14 mouse cellular contexts compared by ENCODE assay signal in the genomic region with DNA sequence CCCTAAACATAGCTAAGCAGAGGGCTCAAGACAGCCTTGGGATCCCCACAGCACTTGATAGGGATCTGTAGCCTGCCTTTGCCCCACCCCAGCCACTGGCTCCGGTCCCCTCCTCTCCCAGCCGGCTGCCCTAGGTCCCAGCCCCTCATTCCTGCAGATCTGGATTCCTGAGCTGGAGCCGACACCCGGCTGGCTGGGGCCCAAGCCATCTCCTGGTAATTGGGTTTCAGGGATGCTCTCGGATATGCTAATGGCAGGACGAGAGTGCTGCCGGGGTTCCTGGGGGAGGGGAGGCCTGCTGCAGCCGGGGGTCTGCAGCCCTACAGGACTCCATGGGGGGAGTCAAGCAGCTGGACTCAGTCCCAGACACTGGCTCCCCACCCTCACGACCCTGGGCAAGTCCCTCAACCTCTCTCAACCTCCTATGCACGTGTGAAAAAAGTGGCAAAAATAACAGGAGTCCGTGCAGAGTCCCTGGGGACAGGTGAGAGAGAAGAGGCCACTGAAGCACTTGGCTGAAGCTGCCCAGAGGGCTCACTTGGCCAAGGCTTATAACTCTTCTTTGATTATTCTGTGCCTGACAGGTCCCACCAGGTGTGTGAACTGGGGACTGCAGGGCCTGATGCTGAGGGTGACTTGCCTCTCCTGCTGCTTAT. TPM values are rescaled to one million over a fixed set of nuclear protein-coding genes. Genes with fewer than 3 reads are reported as not detected.
DNase-seq lines count a peak whose midpoint lies in the region; ATAC-seq lines count a peak whose summit lies in the region.
"Had no signal": no experiment of that assay in that cellular context is flagged by ENCODE, and none has a peak within 500 bp of the region (broad histone marks: within the 10 kb centered on the region; RNA-seq: fewer than 3 reads in every experiment).

No protein-coding gene starts in this region.

- peak; percentile 50 for DNase-seq in ES-CJ7 (ENCODE audit: low read depth, low spot score)
- peak; percentile 49 for DNase-seq in R1 (ENCODE audit: low read depth, low spot score)
- DNase-seq in layer of hippocampus, adult 18-20 months (ENCODE audit: low spot score in 2 of 2), result no peak
- no peak for DNase-seq in layer of hippocampus, adult 11-12 months (ENCODE audit: low spot score)
- DNase-seq: heart, postnatal 14 days had no signal

- 12% methylated on average over 11 of the region's 11 CpGs for WGBS in kidney, embryonic 16.5 days
- 10% methylated on average over 11 of the region's 11 CpGs for WGBS in kidney, embryonic 14.5 days
- 6% methylated on average over 11 of the region's 11 CpGs for WGBS in limb, embryonic 13.5 days

- peaks cover 11% of the 10 kb centered on the region; the same call in 1 of the 2 replicates for H3K27me3 ChIP-seq in kidney, embryonic 16.5 days (ENCODE audit: insufficient read depth, low read length)
- H3K27me3 ChIP-seq in kidney, embryonic 14.5 days (ENCODE audit: control insufficient read depth, insufficient read depth, low read length), result peaks cover 4% of the 10 kb centered on the region; the same call in 1 of the 2 replicates
- H3K27me3 ChIP-seq in limb, embryonic 13.5 days, result peaks cover 19% of the 10 kb centered on the region; the same call in 1 of the 2 replicates
- H3K27me3 ChIP-seq: stomach, embryonic 15.5 days had no signal

- ATAC-seq in kidney, embryonic 16.5 days (ENCODE audit: low FRiP score, low TSS enrichment), result no peak
- ATAC-seq in kidney, embryonic 14.5 days (ENCODE audit: low FRiP score, low TSS enrichment), result no peak
- no peak for ATAC-seq in limb, embryonic 13.5 days (ENCODE audit: low FRiP score, low read depth)
- no peak for ATAC-seq in erythroblast, adult 5-6 weeks (replicated peaks; ENCODE audit: low FRiP score, poor library complexity, severe bottlenecking)
- ATAC-seq: activated CD4-positive, CD25-positive, alpha-beta regulatory T cell, adult 4 months; lung, postnatal 0 days had no signal

- peaks cover 47% of the 10 kb centered on the region for H3K4me1 ChIP-seq in kidney, embryonic 16.5 days (ENCODE audit: insufficient read depth, low read length)
- H3K4me1 ChIP-seq in kidney, embryonic 14.5 days (ENCODE audit: control insufficient read depth, insufficient read depth, low read length), result peaks cover 31% of the 10 kb centered on the region; the same call in 1 of the 2 replicates
- peaks cover 76% of the 10 kb centered on the region for H3K4me1 ChIP-seq in limb, embryonic 13.5 days

- no peaks in the 10 kb centered on the region for H3K9me3 ChIP-seq in kidney, embryonic 16.5 days (ENCODE audit: low read length)
- H3K9me3 ChIP-seq in kidney, embryonic 14.5 days (ENCODE audit: control insufficient read depth, low read length), result no peaks in the 10 kb centered on the region
- no peaks in the 10 kb centered on the region for H3K9me3 ChIP-seq in limb, embryonic 13.5 days
- H3K9me3 ChIP-seq: stomach, embryonic 15.5 days had no signal

- no peaks in the 10 kb centered on the region for H3K36me3 ChIP-seq in kidney, embryonic 16.5 days (ENCODE audit: insufficient read depth, low read length)
- H3K36me3 ChIP-seq in kidney, embryonic 14.5 days (ENCODE audit: control insufficient read depth, insufficient read depth, low read length), result no peaks in the 10 kb centered on the region
- H3K36me3 ChIP-seq in limb, embryonic 13.5 days, result no peaks in the 10 kb centered on the region
- H3K36me3 ChIP-seq: stomach, embryonic 15.5 days had no signal

- no peak overlapping the region for H3K4me2 ChIP-seq in kidney, embryonic 16.5 days (replicated peaks; ENCODE audit: low read depth, low read length)
- H3K4me2 ChIP-seq in kidney, embryonic 14.5 days (replicated peaks; ENCODE audit: low read depth, low read length), result no peak overlapping the region
- 0 out of 2 replicates have a peak overlapping the region, but pooled peaks have one; percentile 16 for H3K4me2 ChIP-seq in limb, embryonic 13.5 days (replicated peaks)
- H3K4me2 ChIP-seq: stomach, embryonic 15.5 days had no signal

- no peak overlapping the region for H3K4me3 ChIP-seq in kidney, embryonic 16.5 days (ENCODE audit: low read length)
- no peak overlapping the region for H3K4me3 ChIP-seq in kidney, embryonic 14.5 days (ENCODE audit: low read length)
- no peak overlapping the region for H3K4me3 ChIP-seq in limb, embryonic 13.5 days
- H3K4me3 ChIP-seq: myocyte; stomach, embryonic 15.5 days had no signal

- 0 out of 2 replicates have a peak overlapping the region, but pooled peaks have one; percentile 21 for H3K27ac ChIP-seq in kidney, embryonic 16.5 days (ENCODE audit: low read length)
- no peak overlapping the region for H3K27ac ChIP-seq in kidney, embryonic 14.5 days (ENCODE audit: low read depth, low read length)
- H3K27ac ChIP-seq in limb, embryonic 13.5 days, result no peak overlapping the region
- H3K27ac ChIP-seq: kidney, postnatal 0 days; stomach, embryonic 15.5 days had no signal

- H3K9ac ChIP-seq in kidney, embryonic 16.5 days (replicated peaks; ENCODE audit: low read length), result no peak overlapping the region
- H3K9ac ChIP-seq in kidney, embryonic 14.5 days (ENCODE audit: low read depth, low read length), result no peak overlapping the region
- H3K9ac ChIP-seq in limb, embryonic 13.5 days, result 0 out of 2 replicates have a peak overlapping the region, but pooled peaks have one; percentile 36
- H3K9ac ChIP-seq: stomach, embryonic 15.5 days had no signal

RNA-seq across cellular contexts. Expression of gene Otub1, which starts 29.9 kb away (rescaled TPM):
- 231 and 241 TPM in 2 replicates for polyA plus RNA-seq in kidney, embryonic 16.5 days (2015; fragmentation: Nextera tagmentation; extraction: Ambion mirVana)
- polyA plus RNA-seq in kidney, embryonic 14.5 days (2014; fragmentation: Nextera tagmentation; extraction: Ambion mirVana), result 237 and 255 TPM in 2 replicates
- 226 and 229 TPM in 2 replicates for polyA plus RNA-seq in limb, embryonic 13.5 days (2015; fragmentation: Nextera tagmentation; extraction: Ambion mirVana)
- 100 to 1,000 TPM; 306 to 307 TPM for total RNA-seq in layer of hippocampus, adult 18-20 months (2021)
- total RNA-seq in erythroblast, adult 5-6 weeks (2015; ENCODE audit: low replicate concordance), result 17.3 TPM in 2 replicates
- 15.5 and 23.1 TPM in 2 replicates for total RNA-seq in erythroblast, adult 5-6 weeks (2017; ENCODE audit: low replicate concordance)

RNA-seq across cellular contexts. Expression of gene Cox8a, which starts 41.2 kb away (rescaled TPM):
- 1,116 and 1,175 TPM in 2 replicates for polyA plus RNA-seq in kidney, embryonic 16.5 days (2015; fragmentation: Nextera tagmentation; extraction: Ambion mirVana)
- polyA plus RNA-seq in kidney, embryonic 14.5 days (2014; fragmentation: Nextera tagmentation; extraction: Ambion mirVana), result 1,171 and 1,487 TPM in 2 replicates
- polyA plus RNA-seq in limb, embryonic 13.5 days (2015; fragmentation: Nextera tagmentation; extraction: Ambion mirVana), result 734 and 747 TPM in 2 replicates
- total RNA-seq in layer of hippocampus, adult 18-20 months (2021), result 1,000 to 10,000 TPM in 1 of 2 experiments, 100 to 1,000 TPM in 1; 974 to 1,030 TPM
- total RNA-seq in erythroblast, adult 5-6 weeks (2015; ENCODE audit: low replicate concordance), result 177 and 188 TPM in 2 replicates
- total RNA-seq in erythroblast, adult 5-6 weeks (2017; ENCODE audit: low replicate concordance), result 51.3 and 166 TPM in 2 replicates

Comparison
In these comparisons a context has a peak if more than half of its experiments do, and no peak if none do; other contexts are left out.
1. DNase-seq: peak in ES-CJ7 (single experiment) and R1 (single experiment); none in layer of hippocampus, adult 18-20 months (0 of 2) and layer of hippocampus, adult 11-12 months (single experiment).